Mouse (Mus musculus): Measurements from ENCODE around the gene Tubb4b. TPM values are rescaled to one million over a fixed set of nuclear protein-coding genes. Genes with fewer than 3 reads are reported as not detected.

The Tubb4b gene
- polyA plus RNA-seq, 1 experiment from 2014 or later = 466 TPM

- H3K27ac ChIP-seq (ENCODE audit: low read depth, low read length) = peak overlapping the region; percentile 55
- ATAC-seq = peak; percentile 61
- H3K9ac ChIP-seq (ENCODE audit: low read depth, low read length) = peak overlapping the region; percentile 13; the same call in 1 of the 2 replicates
- H3K9me3 ChIP-seq (ENCODE audit: control insufficient read depth) = no peaks in the 10 kb centered on the region
- H3K27me3 ChIP-seq (replicated peaks; ENCODE audit: control insufficient read depth, insufficient read depth, low read length) = 0 out of 2 replicates have a peak, but pooled peaks cover 3% of the 10 kb centered on the region
- WGBS = under 1% methylated on average over 29 of the region's 29 CpGs
- TF ChIP-seq CTCF (IDR thresholded peaks at IDR 0.05; ENCODE audit: low read depth) = no peak
- peaks cover 9% of the 10 kb centered on the region for H3K4me1 ChIP-seq (replicated peaks; ENCODE audit: control insufficient read depth, insufficient read depth, low read length)
- H3K4me2 ChIP-seq (replicated peaks; ENCODE audit: low read depth) = peak overlapping the region; percentile 93
- H3K4me3 ChIP-seq (ENCODE audit: low read depth, low read length) = peak overlapping the region; percentile 49
- H3K36me3 ChIP-seq (ENCODE audit: control insufficient read depth, insufficient read depth) = no peaks in the 10 kb centered on the region; the same call in 1 of the 2 replicates
These were observed 16.4 kb upstream of the Tubb4b start for GRCm38 (mm10) chr2:25240723-25241437.

- no peak overlapping the region for H3K4me3 ChIP-seq (ENCODE audit: low read depth, low read length)
- TF ChIP-seq CTCF (IDR thresholded peaks at IDR 0.05; ENCODE audit: low read depth) = no peak
- H3K9ac ChIP-seq (ENCODE audit: low read depth, low read length) = peak overlapping the region; percentile 13; the same call in 1 of the 2 replicates
- H3K36me3 ChIP-seq (ENCODE audit: control insufficient read depth, insufficient read depth) = no peaks in the 10 kb centered on the region
- H3K27me3 ChIP-seq (replicated peaks; ENCODE audit: control insufficient read depth, insufficient read depth, low read length) = 0 out of 2 replicates have a peak, but pooled peaks cover 3% of the 10 kb centered on the region
- no peaks in the 10 kb centered on the region for H3K9me3 ChIP-seq (ENCODE audit: control insufficient read depth)
- H3K4me1 ChIP-seq (replicated peaks; ENCODE audit: control insufficient read depth, insufficient read depth, low read length) = peaks cover 12% of the 10 kb centered on the region
- peak overlapping the region; percentile 93 for H3K4me2 ChIP-seq (replicated peaks; ENCODE audit: low read depth)
- H3K27ac ChIP-seq (ENCODE audit: low read depth, low read length) = peak overlapping the region; percentile 55
- 53% methylated on average over 8 of the region's 8 CpGs for WGBS
- ATAC-seq = no peak
These were observed 15.8 kb upstream of the Tubb4b start for GRCm38 (mm10) chr2:25240310-25240709.

GRCm38 (mm10) chr2:25239766-25240165 is 15.3 kb upstream of the Tubb4b start:
- H3K4me3 ChIP-seq (ENCODE audit: low read depth, low read length) = no peak overlapping the region
- WGBS = 60% methylated on average over 3 of the region's 3 CpGs
- no peaks in the 10 kb centered on the region for H3K36me3 ChIP-seq (ENCODE audit: control insufficient read depth, insufficient read depth)
- ATAC-seq = no peak
- H3K9me3 ChIP-seq (ENCODE audit: control insufficient read depth) = no peaks in the 10 kb centered on the region
- peaks cover 15% of the 10 kb centered on the region for H3K4me1 ChIP-seq (replicated peaks; ENCODE audit: control insufficient read depth, insufficient read depth, low read length)
- H3K4me2 ChIP-seq (replicated peaks; ENCODE audit: low read depth) = peak overlapping the region; percentile 30
- no peak overlapping the region for H3K27ac ChIP-seq (ENCODE audit: low read depth, low read length)
- H3K27me3 ChIP-seq (replicated peaks; ENCODE audit: control insufficient read depth, insufficient read depth, low read length) = 0 out of 2 replicates have a peak, but pooled peaks cover 3% of the 10 kb centered on the region
- no peak overlapping the region for H3K9ac ChIP-seq (ENCODE audit: low read depth, low read length)
- no peak for TF ChIP-seq CTCF (IDR thresholded peaks at IDR 0.05; ENCODE audit: low read depth)

- ATAC-seq = no peak
These were observed 13.6 kb upstream of the Tubb4b start for GRCm38 (mm10) chr2:25238106-25238505.

GRCm38 (mm10) chr2:25237522-25237921 is 13.0 kb upstream of the Tubb4b start:
- 0 out of 2 replicates have a peak, but pooled peaks cover 3% of the 10 kb centered on the region for H3K27me3 ChIP-seq (replicated peaks; ENCODE audit: control insufficient read depth, insufficient read depth, low read length)
- WGBS = 33% methylated on average over 4 of the region's 4 CpGs
- H3K27ac ChIP-seq (ENCODE audit: low read depth, low read length) = peak overlapping the region; percentile 28; the same call in 1 of the 2 replicates
- peaks cover 18% of the 10 kb centered on the region for H3K4me1 ChIP-seq (replicated peaks; ENCODE audit: control insufficient read depth, insufficient read depth, low read length)
- H3K4me2 ChIP-seq (replicated peaks; ENCODE audit: low read depth) = no peak overlapping the region
- no peaks in the 10 kb centered on the region for H3K9me3 ChIP-seq (ENCODE audit: control insufficient read depth)
- H3K4me3 ChIP-seq (ENCODE audit: low read depth, low read length) = no peak overlapping the region
- no peak overlapping the region for H3K9ac ChIP-seq (ENCODE audit: low read depth, low read length)
- no peak for ATAC-seq
- no peaks in the 10 kb centered on the region for H3K36me3 ChIP-seq (ENCODE audit: control insufficient read depth, insufficient read depth)
- TF ChIP-seq CTCF (IDR thresholded peaks at IDR 0.05; ENCODE audit: low read depth) = no peak

More at GRCm38 (mm10) chr2:25238106-25238505, 13.6 kb upstream of the Tubb4b start:
- Histone ChIP-seq H3K4me2 (replicated peaks; ENCODE audit: low read depth) (no peak overlapping the region), H3K27ac (ENCODE audit: low read depth, low read length) (peak overlapping the region; percentile 28; the same call in 1 of the 2 replicates), H3K9ac (ENCODE audit: low read depth, low read length) (no peak overlapping the region), H3K9me3 (ENCODE audit: control insufficient read depth) (no peaks in the 10 kb centered on the region), H3K4me1 (replicated peaks; ENCODE audit: control insufficient read depth, insufficient read depth, low read length) (peaks cover 18% of the 10 kb centered on the region), H3K4me3 (ENCODE audit: low read depth, low read length) (no peak overlapping the region), H3K36me3 (ENCODE audit: control insufficient read depth, insufficient read depth) (no peaks in the 10 kb centered on the region), H3K27me3 (replicated peaks; ENCODE audit: control insufficient read depth, insufficient read depth, low read length) (0 out of 2 replicates have a peak, but pooled peaks cover 3% of the 10 kb centered on the region)
- no peak for TF ChIP-seq CTCF (IDR thresholded peaks at IDR 0.05; ENCODE audit: low read depth)

- Histone ChIP-seq H3K27ac (ENCODE audit: low read depth, low read length) (peak within 1 kb of the TSS; percentile 90), H3K4me3 (ENCODE audit: low read depth, low read length) (no peak within 1 kb of the TSS), H3K9me3 (ENCODE audit: control insufficient read depth) (no peaks in the 10 kb centered on the region), H3K4me2 (replicated peaks; ENCODE audit: low read depth) (no peak within 1 kb of the TSS), H3K9ac (ENCODE audit: low read depth, low read length) (no peak within 1 kb of the TSS), H3K27me3 (replicated peaks; ENCODE audit: control insufficient read depth, insufficient read depth, low read length) (no peaks in the 10 kb centered on the region), H3K4me1 (replicated peaks; ENCODE audit: control insufficient read depth, insufficient read depth, low read length) (peaks cover 15% of the 10 kb centered on the region), H3K36me3 (ENCODE audit: control insufficient read depth, insufficient read depth) (no peaks in the 10 kb centered on the region)
- no peak for ATAC-seq
- no peak for TF ChIP-seq CTCF (IDR thresholded peaks at IDR 0.05; ENCODE audit: low read depth)
- 39% methylated on average over 8 of the region's 8 CpGs for WGBS
These were observed 12.1 kb upstream of the Tubb4b start, which contains the start of gene Rnf224 for GRCm38 (mm10) chr2:25236614-25237013. TSS of gene Rnf224 (minus strand) at chr2:25236787.
